Mouse (Mus musculus) hindbrain, embryonic 14.5 days (tissue): Measurements from ENCODE around the gene Zfp52. TPM values are rescaled to one million over a fixed set of nuclear protein-coding genes. Genes with fewer than 3 reads are reported as not detected.

Experiments
- ATAC-seq: fragments of 200-750 bp; cut with Nextera tagmentation; 2 replicates; pipeline ENCODE4 v1.8.0; 2017; ENCODE audit warnings: moderate number of reproducible peaks, mild to moderate bottlenecking, moderate TSS enrichment, moderate library complexity; ENCODE audit not compliant: low FRiP score
- DNase-seq: peaks from one replicate; pipeline ENCODE4 v3.0.0-alpha.2; 2015; ENCODE audit warnings: low spot score
- H3K27ac ChIP-seq: fragments of 300-500 bp; sonication (generic); 2 replicates; pipeline ENCODE4 v1.5.1; 2014; ENCODE audit warnings: mild to moderate bottlenecking, moderate library complexity
- H3K27me3 ChIP-seq: fragments of 300-500 bp; sonication (generic); 2 replicates; pipeline ENCODE4 v1.6.1; 2014; ENCODE audit warnings: mild to moderate bottlenecking, low read length, mixed read lengths; ENCODE audit not compliant: control insufficient read depth, insufficient read depth
- H3K36me3 ChIP-seq: fragments of 300-500 bp; sonication (generic); replicated peaks from 2 replicates; pipeline ENCODE4 v1.6.1; 2014; ENCODE audit not compliant: control insufficient read depth, insufficient read depth
- H3K4me1 ChIP-seq: fragments of 300-500 bp; sonication (generic); replicated peaks from 2 replicates; pipeline ENCODE4 v1.6.1; 2014; ENCODE audit warnings: antibody characterized with exemption, low read length, mixed read lengths; ENCODE audit not compliant: control insufficient read depth, insufficient read depth
- H3K4me2 ChIP-seq: fragments of 300-500 bp; sonication (generic); replicated peaks from 2 replicates; pipeline ENCODE4 v1.6.1; 2014; ENCODE audit warnings: mild to moderate bottlenecking, moderate library complexity
- H3K4me3 ChIP-seq: fragments of 300-500 bp; sonication (generic); replicated peaks from 2 replicates; pipeline ENCODE4 v1.5.1; 2014; ENCODE audit warnings: mild to moderate bottlenecking, low read length
- H3K9ac ChIP-seq: fragments of 300-500 bp; sonication (generic); 2 replicates; pipeline ENCODE4 v1.6.1; 2014
- H3K9me3 ChIP-seq: fragments of 300-500 bp; sonication (generic); 2 replicates; pipeline ENCODE4 v1.6.1; 2016; ENCODE audit warnings: low read length; ENCODE audit not compliant: control insufficient read depth
- WGBS: fragments of 180-500 bp; shearing (Covaris S2); extraction: QIAGEN DNeasy Blood & Tissue Kit; methylation state at CpG from one replicate; pipeline ENCODE4 v1.1.7; 2014; 5-methylcytosine and 5-hydroxymethylcytosine counted together
- polyA plus RNA-seq: library from polyadenylated mRNA; unstranded; fragments of >200 nt; fragmentation: Nextera tagmentation; extraction: Ambion mirVana; gene quantifications from 2 replicates; pipeline ENCODE4 v1.2.1, GENCODE M21; 2014

The Zfp52 gene
- polyA plus RNA-seq = 1.8 and 1.9 TPM in 2 replicates

GRCm38 (mm10) chr17:21535096-21536001, at the start of gene Zfp52:
Gene Zfp52, plus strand, starts transcription at chr17:21535539.
- DNase-seq = peak; percentile 28
- Histone ChIP-seq H3K27me3 (no peaks in the 10 kb centered on the region), H3K36me3 (no peaks in the 10 kb centered on the region), H3K4me1 (peaks cover 20% of the 10 kb centered on the region), H3K4me3 (peak within 1 kb of the TSS; percentile 39), H3K27ac (no peak within 1 kb of the TSS), H3K9ac (peak within 1 kb of the TSS; percentile 61), H3K9me3 (no peaks in the 10 kb centered on the region), H3K4me2 (peak within 1 kb of the TSS; percentile 72)
- peak; percentile 44 for ATAC-seq
- 6% methylated on average over 21 of the region's 21 CpGs for WGBS

GRCm38 (mm10) chr17:21488760-21489499, 46.4 kb upstream of the Zfp52 start, which contains the start of gene Zfp53:
Gene Zfp53, plus strand, starts transcription at chr17:21488998.
- WGBS = 1% methylated on average over 34 of the region's 34 CpGs
- ATAC-seq (peak; percentile 100), DNase-seq (peak; percentile 82)

DNA sequence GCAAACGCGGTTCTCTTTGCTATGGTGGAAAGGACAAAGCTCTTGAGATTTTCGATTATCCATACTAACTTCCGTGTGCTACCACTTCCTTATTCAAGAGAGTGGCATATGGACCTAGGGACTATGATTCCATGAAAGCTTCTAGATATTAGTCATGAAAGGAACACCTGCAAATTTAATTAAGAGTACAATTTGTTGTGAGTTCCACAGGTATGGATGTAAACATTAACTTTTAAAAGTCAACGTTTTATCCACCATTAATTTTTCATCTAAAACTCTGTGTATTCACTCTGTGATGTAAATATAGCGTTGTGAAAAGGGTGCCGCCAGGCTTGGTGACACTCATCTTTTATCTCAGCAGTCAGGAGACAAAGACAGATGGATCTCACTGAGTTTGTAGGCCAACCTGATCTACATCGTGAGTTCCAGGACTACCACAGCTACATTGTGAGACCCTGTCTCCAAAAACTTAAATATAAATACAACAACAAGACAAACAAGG, 45.8 kb upstream of the Zfp52 start:
- H3K27ac ChIP-seq = no peak overlapping the region
- no peak for ATAC-seq
- DNase-seq = no peak
- WGBS = 20% methylated on average over 8 of the region's 8 CpGs
- no peaks in the 10 kb centered on the region for H3K9me3 ChIP-seq
- peaks cover 9% of the 10 kb centered on the region for H3K36me3 ChIP-seq
- H3K27me3 ChIP-seq = no peaks in the 10 kb centered on the region
- peak overlapping the region; percentile 89 for H3K4me3 ChIP-seq
- H3K4me2 ChIP-seq = peak overlapping the region; percentile 77
- H3K9ac ChIP-seq = peak overlapping the region; percentile 82
- H3K4me1 ChIP-seq = peaks cover 7% of the 10 kb centered on the region

More at GRCm38 (mm10) chr17:21488760-21489499, 46.4 kb upstream of the Zfp52 start, which contains the start of gene Zfp53:
- Histone ChIP-seq H3K4me2 (peak within 1 kb of the TSS; percentile 77), H3K4me3 (peak within 1 kb of the TSS; percentile 89), H3K4me1 (peaks cover 7% of the 10 kb centered on the region), H3K27ac (peak within 1 kb of the TSS; percentile 70), H3K27me3 (no peaks in the 10 kb centered on the region), H3K9ac (peak within 1 kb of the TSS; percentile 82), H3K36me3 (peaks cover 3% of the 10 kb centered on the region), H3K9me3 (no peaks in the 10 kb centered on the region)

- Histone ChIP-seq H3K4me2 (no peak overlapping the region), H3K27me3 (no peaks in the 10 kb centered on the region), H3K4me1 (no peaks in the 10 kb centered on the region), H3K9ac (no peak overlapping the region), H3K4me3 (no peak overlapping the region), H3K27ac (no peak overlapping the region), H3K9me3 (no peaks in the 10 kb centered on the region), H3K36me3 (peaks cover 5% of the 10 kb centered on the region; the same call in 1 of the 2 replicates)
- DNase-seq (no peak), ATAC-seq (no peak)
- WGBS = 84% methylated on average over 1 of the region's 1 CpGs
Observed at GRCm38 (mm10) chr17:21501365-21501764, 34.0 kb upstream of the Zfp52 start.

DNA sequence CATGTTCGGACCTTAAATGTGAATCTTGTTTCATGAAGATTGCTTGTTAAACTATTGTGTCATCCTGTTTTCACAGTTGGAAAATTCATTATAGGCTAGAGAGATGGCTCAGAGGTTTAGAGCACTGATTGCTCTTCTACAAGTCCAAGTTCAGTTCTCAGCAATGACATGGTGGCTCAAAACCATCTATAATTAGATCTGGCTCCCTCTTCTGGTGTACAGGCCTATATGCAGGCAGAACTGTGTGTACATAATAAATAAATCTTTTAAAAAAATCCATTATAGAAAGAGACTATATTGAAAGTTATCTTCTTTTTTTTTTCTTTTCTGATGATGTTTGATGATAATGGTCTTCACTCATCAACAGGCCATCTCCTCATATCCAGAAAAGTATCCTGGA, 30.8 kb upstream of the Zfp52 start:
- H3K27ac ChIP-seq = no peak overlapping the region
- H3K9ac ChIP-seq = no peak overlapping the region
- H3K9me3 ChIP-seq = no peaks in the 10 kb centered on the region
- DNase-seq (no peak), ATAC-seq (no peak)
- H3K27me3 ChIP-seq = no peaks in the 10 kb centered on the region
- no peak overlapping the region for H3K4me2 ChIP-seq
- H3K4me1 ChIP-seq = no peaks in the 10 kb centered on the region
- peaks cover 21% of the 10 kb centered on the region for H3K36me3 ChIP-seq
- H3K4me3 ChIP-seq = no peak overlapping the region
- 96% methylated on average over 1 of the region's 1 CpGs for WGBS

DNA sequence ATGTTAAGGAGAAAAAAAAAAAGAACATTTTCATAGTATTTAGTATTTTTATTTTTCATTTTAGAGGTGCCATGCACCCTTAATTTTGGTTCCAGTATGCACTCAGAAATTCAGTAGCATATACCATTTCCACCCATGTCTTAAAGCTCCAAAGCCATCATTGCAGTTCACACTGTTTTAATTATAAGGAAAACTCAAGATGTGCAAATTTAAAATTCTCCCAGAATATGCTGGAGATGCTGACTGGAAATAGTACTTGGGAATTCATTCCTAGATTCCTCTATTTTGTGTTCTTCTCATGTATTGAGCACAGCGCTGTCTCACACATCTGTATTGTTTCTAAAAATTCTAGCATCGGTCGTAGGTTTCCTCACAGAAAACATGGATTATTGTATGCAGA, 29.1 kb upstream of the Zfp52 start:
- no peak overlapping the region for H3K27ac ChIP-seq
- peaks cover 18% of the 10 kb centered on the region for H3K36me3 ChIP-seq
- 98% methylated on average over 3 of the region's 3 CpGs for WGBS
- H3K4me3 ChIP-seq = no peak overlapping the region
- H3K4me2 ChIP-seq = no peak overlapping the region
- no peak for DNase-seq
- no peak overlapping the region for H3K9ac ChIP-seq
- no peaks in the 10 kb centered on the region for H3K4me1 ChIP-seq
- no peak for ATAC-seq
- H3K9me3 ChIP-seq = no peaks in the 10 kb centered on the region
- no peaks in the 10 kb centered on the region for H3K27me3 ChIP-seq

DNA sequence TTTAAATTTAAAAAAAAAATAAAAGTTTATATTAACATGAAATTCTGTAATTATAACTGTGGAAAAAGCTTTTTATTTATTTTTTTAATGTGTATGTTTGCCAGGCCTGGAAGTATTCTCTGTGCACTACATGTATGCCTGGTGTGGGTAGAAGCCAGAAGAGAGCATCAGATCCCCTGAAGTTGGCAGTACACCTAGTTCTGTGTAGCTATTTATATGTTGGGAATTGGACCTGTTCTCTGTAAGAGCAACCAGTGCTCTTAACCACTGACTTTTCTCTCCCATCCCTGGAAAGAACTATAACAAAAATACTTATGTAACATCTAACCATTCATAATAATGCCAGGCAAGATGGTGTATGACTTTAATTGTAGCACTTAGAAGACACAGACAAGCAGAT, 25.6 kb upstream of the Zfp52 start:
- Histone ChIP-seq H3K9me3 (no peaks in the 10 kb centered on the region), H3K27ac (no peak overlapping the region), H3K4me1 (no peaks in the 10 kb centered on the region), H3K4me2 (no peak overlapping the region), H3K9ac (no peak overlapping the region), H3K36me3 (peaks cover 16% of the 10 kb centered on the region), H3K27me3 (no peaks in the 10 kb centered on the region), H3K4me3 (no peak overlapping the region)
- DNase-seq (no peak), ATAC-seq (no peak)

GRCm38 (mm10) chr17:21515403-21516105, 19.8 kb upstream of the Zfp52 start:
- no peaks in the 10 kb centered on the region for H3K27me3 ChIP-seq
- ATAC-seq = peak; percentile 49
- H3K9me3 ChIP-seq = no peaks in the 10 kb centered on the region
- H3K9ac ChIP-seq = peak overlapping the region; percentile 68
- H3K27ac ChIP-seq = peak overlapping the region; percentile 82; the same call in 1 of the 2 replicates
- H3K4me1 ChIP-seq = no peaks in the 10 kb centered on the region
- no peaks in the 10 kb centered on the region; the same call in 1 of the 2 replicates for H3K36me3 ChIP-seq
- H3K4me3 ChIP-seq = peak overlapping the region; percentile 53
- peak overlapping the region; percentile 87 for H3K4me2 ChIP-seq
- WGBS = 2% methylated on average over 8 of the region's 8 CpGs
- DNase-seq = peak; percentile 86
